In genomic region chr11:101248258-101248994, GRCm38 (mm10) we compare ENCODE assay signal across 8 mouse cellular contexts. TPM values are rescaled to one million over a fixed set of nuclear protein-coding genes. Genes with fewer than 3 reads are reported as not detected.
A peak's percentile ranks its signal among the peaks of the same experiment; 100 is the strongest.
DNase-seq lines count a peak whose midpoint lies in the region; ATAC-seq lines count a peak whose summit lies in the region.

No protein-coding gene starts in this region.

- H3K4me1 ChIP-seq in embryonic facial prominence, embryonic 11.5 days (ENCODE audit: control insufficient read depth, insufficient read depth, low read length), result peaks cover 3% of the 10 kb centered on the region; the same call in 1 of the 2 replicates

- ATAC-seq in embryonic facial prominence, embryonic 11.5 days (replicated peaks; ENCODE audit: insufficient number of reproducible peaks, low FRiP score, low TSS enrichment, low read depth), result no peak

- H3K27me3 ChIP-seq in embryonic facial prominence, embryonic 11.5 days (ENCODE audit: control insufficient read depth, insufficient read depth, low read length), result peaks cover 7% of the 10 kb centered on the region; the same call in 1 of the 2 replicates

- H3K4me3 ChIP-seq in embryonic facial prominence, embryonic 11.5 days (ENCODE audit: low read depth, low read length), result no peak overlapping the region

- H3K4me2 ChIP-seq in embryonic facial prominence, embryonic 11.5 days (ENCODE audit: low read depth, low read length), result no peak overlapping the region

- no peaks in the 10 kb centered on the region for H3K9me3 ChIP-seq in embryonic facial prominence, embryonic 11.5 days (replicated peaks; ENCODE audit: control insufficient read depth, low read length)

- WGBS in embryonic facial prominence, embryonic 11.5 days, result 30% methylated on average over 14 of the region's 14 CpGs

- no peaks in the 10 kb centered on the region for H3K36me3 ChIP-seq in embryonic facial prominence, embryonic 11.5 days (replicated peaks; ENCODE audit: control insufficient read depth, insufficient read depth, low read depth, low read length)

- DNase-seq in adrenal gland, adult (ENCODE audit: inconsistent age in 2 of 2, low spot score in 1 of 2), result peak; percentile 63 to 85
- no peak for DNase-seq in adrenal gland, adult 8-10 months
- peak; percentile 79 for DNase-seq in WW6 (ENCODE audit: low read depth, low spot score)
- DNase-seq in embryonic facial prominence, embryonic 11.5 days (ENCODE audit: low spot score), result peak; percentile 77
- DNase-seq in heart, postnatal 25 days (ENCODE audit: low spot score), result peak; percentile 67
- peak; percentile 51 to 88 for DNase-seq in layer of hippocampus, adult 18-20 months (ENCODE audit: low spot score in 2 of 2)
- peak; percentile 80 for DNase-seq in lung, postnatal 10 days
- peak; percentile 56 to 80 for DNase-seq in spleen, postnatal 4 days (ENCODE audit: low spot score in 2 of 2)

- H3K9ac ChIP-seq in embryonic facial prominence, embryonic 11.5 days (replicated peaks; ENCODE audit: low read length), result no peak overlapping the region

- intact Hi-C loops in heart, postnatal 25 days (cut with DNase I), result loop anchor here (1.0 kb wide), 1 partner anchor 36 kb away; no protein-coding TSS in a partner anchor

- no peak overlapping the region for H3K27ac ChIP-seq in embryonic facial prominence, embryonic 11.5 days (replicated peaks; ENCODE audit: low read depth, low read length)

RNA-seq across cellular contexts. Expression of gene Ramp2, which starts 2.6 kb away (rescaled TPM):
- total RNA-seq in adrenal gland, adult 8-10 months (2022), result 10 to 100 TPM; 26.3 to 56.5 (median 40.7) TPM
- 64.8 and 69.3 TPM in 2 replicates for polyA plus RNA-seq in embryonic facial prominence, embryonic 11.5 days (2014; fragmentation: Nextera tagmentation; extraction: Ambion mirVana)
- 100 to 1,000 TPM in 1 of 2 experiments, 10 to 100 TPM in 1; 80.9 to 123 TPM for total RNA-seq in heart, postnatal 25 days (2021)
- 10 to 100 TPM; 62.2 to 72.8 TPM for total RNA-seq in layer of hippocampus, adult 18-20 months (2021)

RNA-seq across cellular contexts. Expression of gene Vps25, which starts 5.1 kb away (rescaled TPM):
- 100 to 1,000 TPM; 109 to 120 (median 113) TPM for total RNA-seq in adrenal gland, adult 8-10 months (2022)
- 114 and 117 TPM in 2 replicates for polyA plus RNA-seq in embryonic facial prominence, embryonic 11.5 days (2014; fragmentation: Nextera tagmentation; extraction: Ambion mirVana)
- total RNA-seq in heart, postnatal 25 days (2021), result 10 to 100 TPM; 78.2 to 85.0 TPM
- total RNA-seq in layer of hippocampus, adult 18-20 months (2021), result 10 to 100 TPM; 61.8 to 65.6 TPM

RNA-seq across cellular contexts. Expression of gene Wnk4, which starts 11.9 kb away (rescaled TPM):
- 1 to 10 TPM; 2.8 to 6.7 (median 4.9) TPM for total RNA-seq in adrenal gland, adult 8-10 months (2022)
- polyA plus RNA-seq in embryonic facial prominence, embryonic 11.5 days (2014; fragmentation: Nextera tagmentation; extraction: Ambion mirVana), result 2.4 and 3.5 TPM in 2 replicates
- total RNA-seq in heart, postnatal 25 days (2021), result 10 to 100 TPM in 1 of 2 experiments, 1 to 10 TPM in 1; 9.6 to 14.6 TPM
- total RNA-seq in layer of hippocampus, adult 18-20 months (2021), result 10 to 100 TPM in 1 of 2 experiments, 1 to 10 TPM in 1; 9.8 to 10.4 TPM

RNA-seq across cellular contexts. Expression of gene Ezh1, which starts 22.2 kb away (rescaled TPM):
- total RNA-seq in adrenal gland, adult 8-10 months (2022), result 10 to 100 TPM; 39.9 to 59.3 (median 47.7) TPM
- polyA plus RNA-seq in embryonic facial prominence, embryonic 11.5 days (2014; fragmentation: Nextera tagmentation; extraction: Ambion mirVana), result 11.6 and 12.4 TPM in 2 replicates
- 10 to 100 TPM; 26.0 to 30.4 TPM for total RNA-seq in heart, postnatal 25 days (2021)
- total RNA-seq in layer of hippocampus, adult 18-20 months (2021), result 10 to 100 TPM; 79.0 to 84.0 TPM

RNA-seq across cellular contexts. Expression of gene Cntd1, which starts 30.4 kb away (rescaled TPM):
- under 1 TPM; 0.40 to 0.62 (median 0.57) TPM for total RNA-seq in adrenal gland, adult 8-10 months (2022)
- 1.6 and 1.8 TPM in 2 replicates for polyA plus RNA-seq in embryonic facial prominence, embryonic 11.5 days (2014; fragmentation: Nextera tagmentation; extraction: Ambion mirVana)
- total RNA-seq in heart, postnatal 25 days (2021), result under 1 TPM; 0.10 to 0.28 TPM
- under 1 TPM; 0.30 to 0.47 TPM for total RNA-seq in layer of hippocampus, adult 18-20 months (2021)
